In the genomic region with DNA sequence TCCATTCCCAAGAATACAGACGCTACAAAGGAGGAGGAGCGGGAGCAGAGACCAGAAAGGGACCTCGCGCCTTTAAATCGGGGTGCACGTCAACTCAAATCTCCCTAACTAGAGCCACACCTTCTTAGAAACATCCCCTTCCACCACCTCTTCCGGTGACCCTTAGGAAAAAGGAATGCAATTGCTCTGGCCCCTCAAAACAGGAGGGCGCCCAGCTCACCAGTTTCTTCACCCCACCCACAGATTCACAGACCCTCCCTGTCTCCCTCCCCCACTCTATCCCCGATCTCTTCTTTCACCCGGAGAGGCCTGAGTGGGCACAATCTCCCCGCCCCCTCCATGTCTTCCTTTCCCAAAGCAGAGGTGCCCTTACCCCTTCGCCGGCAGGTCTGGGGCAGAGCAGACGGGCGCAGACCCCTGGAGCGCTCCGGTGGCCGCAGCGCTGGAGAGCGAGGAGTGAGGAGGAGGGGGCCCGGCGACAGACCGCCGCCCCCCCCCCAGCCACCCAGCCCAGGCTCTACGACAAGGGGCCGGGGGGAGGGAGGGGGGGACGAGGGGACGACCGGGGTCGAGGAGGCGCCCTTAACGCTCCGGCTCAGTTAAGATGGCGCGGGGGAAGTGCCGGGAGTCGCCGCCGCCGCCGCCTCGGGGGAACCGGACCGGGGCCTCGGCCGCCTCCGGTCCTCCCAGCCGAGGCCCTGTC, we compare ENCODE assay signal across 8 mouse cellular contexts. TPM values are rescaled to one million over a fixed set of nuclear protein-coding genes. Genes with fewer than 3 reads are reported as not detected.
DNase-seq lines count a peak whose midpoint lies in the region; ATAC-seq and TF ChIP-seq lines count a peak whose summit lies in the region.

No protein-coding gene starts in this region.

- H3K4me2 ChIP-seq in embryonic facial prominence, embryonic 15.5 days (replicated peaks) = peak overlapping the region; percentile 78
- H3K4me2 ChIP-seq in heart, embryonic 12.5 days = peak overlapping the region; percentile 94
- peak overlapping the region; percentile 92 for H3K4me2 ChIP-seq in kidney, embryonic 16.5 days (replicated peaks; ENCODE audit: low read depth, low read length)
- peak overlapping the region; percentile 82 for H3K4me2 ChIP-seq in liver, postnatal 0 days (ENCODE audit: low read depth, low read length)
- peak overlapping the region; percentile 91 for H3K4me2 ChIP-seq in neural tube, embryonic 12.5 days (replicated peaks)

- no peak; the same call in 1 of the 2 replicates for TF ChIP-seq EP300 in liver, postnatal 0 days (IDR thresholded peaks at IDR 0.05; ENCODE audit: low read depth)

- peak; percentile 52 for ATAC-seq in embryonic facial prominence, embryonic 15.5 days (ENCODE audit: insufficient number of reproducible peaks, low FRiP score, low TSS enrichment, low read depth)
- peak; percentile 67 for ATAC-seq in heart, embryonic 12.5 days (ENCODE audit: insufficient number of reproducible peaks, low FRiP score)
- ATAC-seq in kidney, embryonic 16.5 days (ENCODE audit: low FRiP score, low TSS enrichment) = peak; percentile 76
- peak; percentile 51 for ATAC-seq in liver, postnatal 0 days
- ATAC-seq in neural tube, embryonic 12.5 days (ENCODE audit: low FRiP score, low read depth) = peak; percentile 73

- under 1% methylated on average over 34 of the region's 48 CpGs for WGBS in bone marrow, adult 2 months
- under 1% methylated on average over 18 of the region's 48 CpGs for WGBS in embryonic facial prominence, embryonic 15.5 days
- 2% methylated on average over 41 of the region's 48 CpGs for WGBS in heart, embryonic 12.5 days
- under 1% methylated on average over 36 of the region's 48 CpGs for WGBS in kidney, embryonic 16.5 days
- WGBS in liver, postnatal 0 days (ENCODE audit: insufficient replicate concordance) = under 1% methylated on average over 22 of the region's 48 CpGs
- WGBS in neural tube, embryonic 12.5 days = 0% methylated on average over 45 of the region's 48 CpGs

- H3K27ac ChIP-seq in bone marrow, adult 2 months (ENCODE audit: control insufficient read depth, insufficient read depth, low read depth, low read length, poor library complexity) = peak overlapping the region; percentile 91
- H3K27ac ChIP-seq in embryonic facial prominence, embryonic 15.5 days (replicated peaks) = peak overlapping the region; percentile 97
- H3K27ac ChIP-seq in heart, embryonic 12.5 days (ENCODE audit: poor library complexity, severe bottlenecking) = peak overlapping the region; percentile 99
- H3K27ac ChIP-seq in kidney, embryonic 16.5 days (ENCODE audit: low read length) = peak overlapping the region; percentile 97
- H3K27ac ChIP-seq in liver, postnatal 0 days (ENCODE audit: low read depth) = peak overlapping the region; percentile 89
- peak overlapping the region; percentile 95 for H3K27ac ChIP-seq in neural tube, embryonic 12.5 days

- peaks cover 2% of the 10 kb centered on the region; the same call in 1 of the 2 replicates for H3K4me1 ChIP-seq in bone marrow, adult 2 months (ENCODE audit: control insufficient read depth, insufficient read depth, low read length)
- peaks cover 12% of the 10 kb centered on the region for H3K4me1 ChIP-seq in embryonic facial prominence, embryonic 15.5 days
- H3K4me1 ChIP-seq in heart, embryonic 12.5 days (replicated peaks) = peaks cover 19% of the 10 kb centered on the region
- H3K4me1 ChIP-seq in kidney, embryonic 16.5 days (ENCODE audit: insufficient read depth, low read length) = peaks cover 16% of the 10 kb centered on the region
- peaks cover 14% of the 10 kb centered on the region for H3K4me1 ChIP-seq in liver, postnatal 0 days (ENCODE audit: insufficient read depth)
- peaks cover 19% of the 10 kb centered on the region for H3K4me1 ChIP-seq in neural tube, embryonic 12.5 days

- 0 out of 2 replicates have a peak, but pooled peaks cover 4% of the 10 kb centered on the region for H3K36me3 ChIP-seq in embryonic facial prominence, embryonic 15.5 days
- peaks cover 5% of the 10 kb centered on the region; the same call in 1 of the 2 replicates for H3K36me3 ChIP-seq in heart, embryonic 12.5 days
- no peaks in the 10 kb centered on the region for H3K36me3 ChIP-seq in kidney, embryonic 16.5 days (ENCODE audit: insufficient read depth, low read length)
- peaks cover 10% of the 10 kb centered on the region for H3K36me3 ChIP-seq in liver, postnatal 0 days (replicated peaks; ENCODE audit: insufficient read depth, low read length)
- H3K36me3 ChIP-seq in neural tube, embryonic 12.5 days = no peaks in the 10 kb centered on the region

- peak; percentile 21 to 31 for DNase-seq in CD8-positive naive resting alpha-beta T cell, adult 2 months (ENCODE audit: low read depth in 2 of 2, low spot score in 2 of 2)
- peak; percentile 63 for DNase-seq in liver, postnatal 0 days
- DNase-seq in testis, postnatal 10 days (ENCODE audit: low spot score) = peak; percentile 67

- peak overlapping the region; percentile 91 for H3K4me3 ChIP-seq in bone marrow, adult 2 months (replicated peaks; ENCODE audit: control insufficient read depth, low read depth, low read length)
- H3K4me3 ChIP-seq in embryonic facial prominence, embryonic 15.5 days (replicated peaks) = peak overlapping the region; percentile 96
- peak overlapping the region; percentile 99 for H3K4me3 ChIP-seq in heart, embryonic 12.5 days
- peak overlapping the region; percentile 97 for H3K4me3 ChIP-seq in kidney, embryonic 16.5 days (ENCODE audit: low read length)
- peak overlapping the region; percentile 82 for H3K4me3 ChIP-seq in liver, postnatal 0 days (ENCODE audit: low read depth, low read length)
- H3K4me3 ChIP-seq in neural tube, embryonic 12.5 days = peak overlapping the region; percentile 94

- H3K9ac ChIP-seq in embryonic facial prominence, embryonic 15.5 days = peak overlapping the region; percentile 95
- H3K9ac ChIP-seq in heart, embryonic 12.5 days = peak overlapping the region; percentile 100
- peak overlapping the region; percentile 100 for H3K9ac ChIP-seq in kidney, embryonic 16.5 days (replicated peaks; ENCODE audit: low read length)
- H3K9ac ChIP-seq in liver, postnatal 0 days (replicated peaks) = peak overlapping the region; percentile 95
- peak overlapping the region; percentile 99 for H3K9ac ChIP-seq in neural tube, embryonic 12.5 days

- H3K27me3 ChIP-seq in embryonic facial prominence, embryonic 15.5 days = no peaks in the 10 kb centered on the region
- no peaks in the 10 kb centered on the region for H3K27me3 ChIP-seq in heart, embryonic 12.5 days (replicated peaks)
- H3K27me3 ChIP-seq in kidney, embryonic 16.5 days (ENCODE audit: insufficient read depth, low read length) = no peaks in the 10 kb centered on the region
- H3K27me3 ChIP-seq in liver, postnatal 0 days (ENCODE audit: insufficient read depth, low read length) = no peaks in the 10 kb centered on the region
- no peaks in the 10 kb centered on the region for H3K27me3 ChIP-seq in neural tube, embryonic 12.5 days (replicated peaks)

- no peaks in the 10 kb centered on the region for H3K9me3 ChIP-seq in embryonic facial prominence, embryonic 15.5 days (replicated peaks)
- H3K9me3 ChIP-seq in heart, embryonic 12.5 days (replicated peaks) = no peaks in the 10 kb centered on the region
- H3K9me3 ChIP-seq in kidney, embryonic 16.5 days (ENCODE audit: low read length) = no peaks in the 10 kb centered on the region
- no peaks in the 10 kb centered on the region for H3K9me3 ChIP-seq in liver, postnatal 0 days (ENCODE audit: low read length)
- no peaks in the 10 kb centered on the region for H3K9me3 ChIP-seq in neural tube, embryonic 12.5 days

- no peak for TF ChIP-seq POLR2A in bone marrow, adult 2 months (IDR thresholded peaks at IDR 0.05; ENCODE audit: borderline replicate concordance, control insufficient read depth, low read depth, low read length)

- TF ChIP-seq CTCF in bone marrow, adult 2 months (IDR thresholded peaks at IDR 0.05; ENCODE audit: control insufficient read depth, insufficient read depth, low read length) = no peak
- no peak for TF ChIP-seq CTCF in liver, postnatal 0 days (IDR thresholded peaks at IDR 0.05; ENCODE audit: low read depth)

RNA-seq across cellular contexts. Expression of a gene that starts 0.6 kb away (rescaled TPM):
- 6.5 and 8.8 TPM in 2 replicates for polyA plus RNA-seq in bone marrow, adult 2 months (2011; ENCODE audit: insufficient read depth, insufficient read length, low replicate concordance, missing spikeins)
- 13.7 and 15.1 TPM in 2 replicates for polyA plus RNA-seq in embryonic facial prominence, embryonic 15.5 days (2015; fragmentation: Nextera tagmentation; extraction: Ambion mirVana)
- 15.6 and 18.0 TPM in 2 replicates for polyA plus RNA-seq in heart, embryonic 12.5 days (2016; fragmentation: Nextera tagmentation; extraction: Ambion mirVana)
- polyA plus RNA-seq in kidney, embryonic 16.5 days (2015; fragmentation: Nextera tagmentation; extraction: Ambion mirVana) = 12.8 and 16.0 TPM in 2 replicates
- 4.8 and 5.0 TPM in 2 replicates for polyA plus RNA-seq in liver, postnatal 0 days (2015; fragmentation: Nextera tagmentation; extraction: Ambion mirVana)
- polyA plus RNA-seq in neural tube, embryonic 12.5 days (2016; fragmentation: Nextera tagmentation; extraction: Ambion mirVana) = 18.5 and 19.8 TPM in 2 replicates

Comparison
In these comparisons a context has a peak if more than half of its experiments do, and no peak if none do; other contexts are left out.
1. Peak in every context shown above with its lines: DNase-seq, ATAC-seq, H3K4me3 ChIP-seq and H3K27ac ChIP-seq.